Mouse (Mus musculus) forebrain, embryonic 15.5 days (tissue): Measurements from ENCODE around the gene Cdyl. TPM values are rescaled to one million over a fixed set of nuclear protein-coding genes. Genes with fewer than 3 reads are reported as not detected.

ENCODE experiments used
- ATAC-seq: fragments of 200-750 bp; cut with Nextera tagmentation; replicated peaks from 2 replicates; pipeline ENCODE4 v1.8.0; 2017; ENCODE audit warnings: mild to moderate bottlenecking, moderate TSS enrichment, moderate library complexity
- H3K27ac ChIP-seq: fragments of 300-500 bp; sonication (generic); replicated peaks from 2 replicates; pipeline ENCODE4 v1.5.1; 2015; ENCODE audit warnings: mild to moderate bottlenecking, inconsistent platforms
- H3K27me3 ChIP-seq: fragments of 300-500 bp; sonication (generic); 2 replicates; pipeline ENCODE4 v1.6.1; 2015; ENCODE audit warnings: inconsistent platforms
- H3K36me3 ChIP-seq: fragments of 300-500 bp; sonication (generic); 2 replicates; pipeline ENCODE4 v1.6.1; 2015; ENCODE audit warnings: mild to moderate bottlenecking, inconsistent platforms
- H3K4me1 ChIP-seq: fragments of 300-500 bp; sonication (generic); 2 replicates; pipeline ENCODE4 v1.6.1; 2015; ENCODE audit warnings: inconsistent platforms
- H3K4me2 ChIP-seq: fragments of 300-500 bp; sonication (generic); replicated peaks from 2 replicates; pipeline ENCODE4 v1.6.1; 2015; ENCODE audit warnings: mild to moderate bottlenecking, inconsistent platforms
- H3K4me3 ChIP-seq: fragments of 300-500 bp; sonication (generic); 2 replicates; pipeline ENCODE4 v1.5.1; 2015; ENCODE audit warnings: mild to moderate bottlenecking, inconsistent platforms
- H3K9ac ChIP-seq: fragments of 300-500 bp; sonication (generic); replicated peaks from 2 replicates; pipeline ENCODE4 v1.6.1; 2015; ENCODE audit warnings: mild to moderate bottlenecking, inconsistent platforms
- H3K9me3 ChIP-seq: fragments of 300-500 bp; sonication (generic); 2 replicates; pipeline ENCODE4 v1.6.1; 2016; ENCODE audit warnings: inconsistent platforms
- WGBS: fragments of 180-500 bp; shearing (Covaris S2); methylation state at CpG from one replicate; pipeline ENCODE4 v1.1.7; 2015; ENCODE audit warnings: mixed read lengths; 5-methylcytosine and 5-hydroxymethylcytosine counted together
- polyA plus RNA-seq: library from polyadenylated mRNA; unstranded; fragments of >200 nt; fragmentation: Nextera tagmentation; extraction: Ambion mirVana; gene quantifications from 2 replicates; pipeline ENCODE4 v1.2.1, GENCODE M21; 2015

Gene Cdyl
- polyA plus RNA-seq, 1 experiment from 2014 or later: 5.2 TPM

GRCm38 (mm10) chr13:35652851-35653250, 6.8 kb upstream of the Cdyl start:
- WGBS: 77% methylated on average over 4 of the region's 4 CpGs
- Histone ChIP-seq H3K27ac (no peak overlapping the region), H3K4me3 (no peak overlapping the region), H3K36me3 (no peaks in the 10 kb centered on the region), H3K4me1 (no peaks in the 10 kb centered on the region), H3K27me3 (no peaks in the 10 kb centered on the region), H3K9ac (no peak overlapping the region), H3K4me2 (no peak overlapping the region), H3K9me3 (no peaks in the 10 kb centered on the region)
- no peak for ATAC-seq

- no peak for ATAC-seq
- no peak overlapping the region for H3K9ac ChIP-seq
- 90% methylated on average over 2 of the region's 2 CpGs for WGBS
Observed at GRCm38 (mm10) chr13:35656853-35657252, 2.8 kb upstream of the Cdyl start.

GRCm38 (mm10) chr13:35665456-35665855, 5.8 kb downstream of the Cdyl start:
- H3K4me1 ChIP-seq: no peaks in the 10 kb centered on the region
- H3K9ac ChIP-seq: no peak overlapping the region
- H3K27ac ChIP-seq: no peak overlapping the region
- H3K27me3 ChIP-seq: no peaks in the 10 kb centered on the region
- H3K4me3 ChIP-seq: no peak overlapping the region
- no peaks in the 10 kb centered on the region for H3K36me3 ChIP-seq
- WGBS: 95% methylated on average over 3 of the region's 3 CpGs
- H3K4me2 ChIP-seq: no peak overlapping the region
- no peak for ATAC-seq
- H3K9me3 ChIP-seq: no peaks in the 10 kb centered on the region

More at GRCm38 (mm10) chr13:35656853-35657252, 2.8 kb upstream of the Cdyl start:
- Histone ChIP-seq H3K4me1 (no peaks in the 10 kb centered on the region), H3K27ac (no peak overlapping the region), H3K27me3 (no peaks in the 10 kb centered on the region), H3K9me3 (no peaks in the 10 kb centered on the region), H3K4me2 (no peak overlapping the region), H3K4me3 (no peak overlapping the region), H3K36me3 (no peaks in the 10 kb centered on the region)

GRCm38 (mm10) chr13:35669910-35670469, 10.4 kb downstream of the Cdyl start:
- Histone ChIP-seq H3K27me3 (no peaks in the 10 kb centered on the region), H3K4me2 (no peak overlapping the region), H3K9ac (no peak overlapping the region), H3K4me1 (no peaks in the 10 kb centered on the region), H3K36me3 (no peaks in the 10 kb centered on the region), H3K4me3 (no peak overlapping the region), H3K27ac (no peak overlapping the region), H3K9me3 (no peaks in the 10 kb centered on the region)
- WGBS: 92% methylated on average over 4 of the region's 4 CpGs
- no peak for ATAC-seq

GRCm38 (mm10) chr13:35670875-35671274, 11.2 kb downstream of the Cdyl start:
- Histone ChIP-seq H3K4me3 (no peak overlapping the region), H3K27ac (no peak overlapping the region), H3K27me3 (no peaks in the 10 kb centered on the region), H3K9me3 (no peaks in the 10 kb centered on the region), H3K4me1 (no peaks in the 10 kb centered on the region), H3K36me3 (no peaks in the 10 kb centered on the region), H3K4me2 (no peak overlapping the region), H3K9ac (no peak overlapping the region)
- ATAC-seq: no peak
- 35% methylated on average over 4 of the region's 4 CpGs for WGBS

GRCm38 (mm10) chr13:35676921-35677320, 17.3 kb downstream of the Cdyl start:
- H3K9ac ChIP-seq: no peak overlapping the region
- H3K4me1 ChIP-seq: no peaks in the 10 kb centered on the region
- H3K27ac ChIP-seq: no peak overlapping the region
- H3K9me3 ChIP-seq: no peaks in the 10 kb centered on the region
- 97% methylated on average over 1 of the region's 1 CpGs for WGBS
- H3K4me2 ChIP-seq: no peak overlapping the region
- ATAC-seq: no peak
- no peaks in the 10 kb centered on the region for H3K27me3 ChIP-seq
- H3K4me3 ChIP-seq: no peak overlapping the region
- no peaks in the 10 kb centered on the region for H3K36me3 ChIP-seq

GRCm38 (mm10) chr13:35677433-35678051, 17.9 kb downstream of the Cdyl start:
- no peak for ATAC-seq
- H3K9ac ChIP-seq: no peak overlapping the region
- no peaks in the 10 kb centered on the region for H3K4me1 ChIP-seq
- no peak overlapping the region for H3K27ac ChIP-seq
- H3K9me3 ChIP-seq: no peaks in the 10 kb centered on the region
- no peaks in the 10 kb centered on the region for H3K27me3 ChIP-seq
- H3K4me3 ChIP-seq: no peak overlapping the region
- H3K36me3 ChIP-seq: no peaks in the 10 kb centered on the region
- H3K4me2 ChIP-seq: no peak overlapping the region
- 85% methylated on average over 7 of the region's 7 CpGs for WGBS

- no peak overlapping the region for H3K27ac ChIP-seq
- H3K27me3 ChIP-seq: no peaks in the 10 kb centered on the region
- no peak overlapping the region for H3K9ac ChIP-seq
- no peak overlapping the region for H3K4me3 ChIP-seq
- H3K4me2 ChIP-seq: no peak overlapping the region
- no peaks in the 10 kb centered on the region for H3K4me1 ChIP-seq
- H3K36me3 ChIP-seq: no peaks in the 10 kb centered on the region
- no peak for ATAC-seq
- 91% methylated on average over 6 of the region's 6 CpGs for WGBS
- no peaks in the 10 kb centered on the region for H3K9me3 ChIP-seq
Observed at GRCm38 (mm10) chr13:35678691-35679090, 19.1 kb downstream of the Cdyl start.

- Histone ChIP-seq H3K4me1 (no peaks in the 10 kb centered on the region), H3K27me3 (no peaks in the 10 kb centered on the region), H3K9ac (no peak overlapping the region), H3K4me3 (no peak overlapping the region), H3K36me3 (no peaks in the 10 kb centered on the region), H3K9me3 (no peaks in the 10 kb centered on the region), H3K27ac (no peak overlapping the region), H3K4me2 (no peak overlapping the region)
- ATAC-seq: no peak
- 89% methylated on average over 3 of the region's 3 CpGs for WGBS
Observed at GRCm38 (mm10) chr13:35681361-35681760, 21.7 kb downstream of the Cdyl start.

GRCm38 (mm10) chr13:35686273-35686672, 26.6 kb downstream of the Cdyl start:
- H3K4me1 ChIP-seq: no peaks in the 10 kb centered on the region
- no peaks in the 10 kb centered on the region for H3K27me3 ChIP-seq
- no peak overlapping the region for H3K27ac ChIP-seq
- no peak for ATAC-seq
- H3K4me2 ChIP-seq: no peak overlapping the region
- WGBS: 90% methylated on average over 8 of the region's 8 CpGs
- H3K4me3 ChIP-seq: no peak overlapping the region
- no peaks in the 10 kb centered on the region for H3K9me3 ChIP-seq
- H3K9ac ChIP-seq: no peak overlapping the region
- no peaks in the 10 kb centered on the region for H3K36me3 ChIP-seq

- no peak for ATAC-seq
- Histone ChIP-seq H3K27ac (no peak overlapping the region), H3K4me2 (no peak overlapping the region), H3K4me3 (no peak overlapping the region), H3K36me3 (no peaks in the 10 kb centered on the region), H3K27me3 (no peaks in the 10 kb centered on the region), H3K9ac (no peak overlapping the region), H3K9me3 (no peaks in the 10 kb centered on the region), H3K4me1 (no peaks in the 10 kb centered on the region)
- 94% methylated on average over 3 of the region's 3 CpGs for WGBS
Observed at GRCm38 (mm10) chr13:35689560-35689959, 29.9 kb downstream of the Cdyl start.

GRCm38 (mm10) chr13:35717658-35718057, 58.0 kb downstream of the Cdyl start:
- 83% methylated on average over 4 of the region's 4 CpGs for WGBS
- Histone ChIP-seq H3K4me1 (no peaks in the 10 kb centered on the region), H3K4me2 (no peak overlapping the region), H3K9me3 (no peaks in the 10 kb centered on the region), H3K27me3 (no peaks in the 10 kb centered on the region), H3K4me3 (no peak overlapping the region), H3K27ac (no peak overlapping the region), H3K36me3 (no peaks in the 10 kb centered on the region), H3K9ac (no peak overlapping the region)
- ATAC-seq: no peak

GRCm38 (mm10) chr13:35719581-35719980, 59.9 kb downstream of the Cdyl start:
- WGBS: 83% methylated on average over 6 of the region's 6 CpGs
- H3K9ac ChIP-seq: no peak overlapping the region
- no peak for ATAC-seq
- no peak overlapping the region for H3K27ac ChIP-seq
- no peaks in the 10 kb centered on the region for H3K36me3 ChIP-seq
- H3K4me1 ChIP-seq: no peaks in the 10 kb centered on the region
- no peak overlapping the region for H3K4me3 ChIP-seq
- no peaks in the 10 kb centered on the region for H3K27me3 ChIP-seq
- H3K9me3 ChIP-seq: no peaks in the 10 kb centered on the region
- no peak overlapping the region for H3K4me2 ChIP-seq
